Mouse (Mus musculus): ENCODE data around the gene Gcdh. TPM values are rescaled to one million over a fixed set of nuclear protein-coding genes. Genes with fewer than 3 reads are reported as not detected.

The Gcdh gene
- 45.8 and 58.9 TPM in 2 replicates for polyA plus RNA-seq (2012; rRNA removed)
- polyA plus RNA-seq (2014; fragmentation: Nextera tagmentation; extraction: Ambion mirVana) = 29.8 and 34.5 TPM in 2 replicates

DNA sequence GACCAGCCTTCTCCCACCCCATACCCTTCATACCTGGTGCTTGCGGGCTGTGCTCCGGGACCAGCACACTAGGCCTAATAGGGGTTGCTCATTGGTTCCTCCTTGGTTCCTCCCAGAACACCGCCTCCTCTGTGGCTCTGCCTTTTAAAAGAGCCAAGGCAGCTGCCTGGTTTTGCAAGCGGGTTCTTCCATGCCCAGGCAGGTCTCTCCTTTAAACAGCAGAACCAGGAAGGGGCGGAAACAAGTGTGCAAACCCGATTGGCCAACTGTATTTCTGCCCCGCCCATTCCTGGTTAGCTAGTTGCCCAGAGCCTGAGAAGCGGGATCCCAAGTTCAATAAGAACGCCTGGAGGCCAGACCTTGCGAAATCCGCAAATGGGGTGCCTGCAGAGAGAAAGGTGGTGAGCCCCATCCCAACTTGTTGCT is at the start of gene Gcdh:
TSS of gene Gcdh (minus strand) at position 213 of the 426 bp plus-strand sequence.
- 1% methylated on average over 11 of the region's 11 CpGs for WGBS
- H3K4me1 ChIP-seq (ENCODE audit: control insufficient read depth, insufficient read depth, low read length) = peaks cover 9% of the 10 kb centered on the region
- H3K9me3 ChIP-seq (ENCODE audit: control insufficient read depth, low read length) = no peaks in the 10 kb centered on the region
- peak within 1 kb of the TSS; percentile 54 for H3K4me3 ChIP-seq (replicated peaks; ENCODE audit: low read length)
- H3K27ac ChIP-seq (replicated peaks; ENCODE audit: low read depth, low read length) = no peak within 1 kb of the TSS
- peak; percentile 97 for DNase-seq (ENCODE audit: low spot score)
- peak within 1 kb of the TSS; percentile 73 for H3K4me2 ChIP-seq (replicated peaks; ENCODE audit: low read depth, low read length, severe bottlenecking)
- H3K9ac ChIP-seq (ENCODE audit: low read depth, low read length, severe bottlenecking) = peak within 1 kb of the TSS; percentile 66
- H3K36me3 ChIP-seq (ENCODE audit: control insufficient read depth, insufficient read depth, low read length) = peaks cover 12% of the 10 kb centered on the region
- peak; percentile 47; the same call in 1 of the 2 replicates for TF ChIP-seq POLR2A (IDR thresholded peaks at IDR 0.05; ENCODE audit: borderline replicate concordance, extremely low read depth, insufficient read depth, insufficient read length)
- H3K27me3 ChIP-seq (ENCODE audit: control insufficient read depth, insufficient read depth, low read length) = no peaks in the 10 kb centered on the region
- ATAC-seq (ENCODE audit: low FRiP score, low read depth) = peak; percentile 99

DNA sequence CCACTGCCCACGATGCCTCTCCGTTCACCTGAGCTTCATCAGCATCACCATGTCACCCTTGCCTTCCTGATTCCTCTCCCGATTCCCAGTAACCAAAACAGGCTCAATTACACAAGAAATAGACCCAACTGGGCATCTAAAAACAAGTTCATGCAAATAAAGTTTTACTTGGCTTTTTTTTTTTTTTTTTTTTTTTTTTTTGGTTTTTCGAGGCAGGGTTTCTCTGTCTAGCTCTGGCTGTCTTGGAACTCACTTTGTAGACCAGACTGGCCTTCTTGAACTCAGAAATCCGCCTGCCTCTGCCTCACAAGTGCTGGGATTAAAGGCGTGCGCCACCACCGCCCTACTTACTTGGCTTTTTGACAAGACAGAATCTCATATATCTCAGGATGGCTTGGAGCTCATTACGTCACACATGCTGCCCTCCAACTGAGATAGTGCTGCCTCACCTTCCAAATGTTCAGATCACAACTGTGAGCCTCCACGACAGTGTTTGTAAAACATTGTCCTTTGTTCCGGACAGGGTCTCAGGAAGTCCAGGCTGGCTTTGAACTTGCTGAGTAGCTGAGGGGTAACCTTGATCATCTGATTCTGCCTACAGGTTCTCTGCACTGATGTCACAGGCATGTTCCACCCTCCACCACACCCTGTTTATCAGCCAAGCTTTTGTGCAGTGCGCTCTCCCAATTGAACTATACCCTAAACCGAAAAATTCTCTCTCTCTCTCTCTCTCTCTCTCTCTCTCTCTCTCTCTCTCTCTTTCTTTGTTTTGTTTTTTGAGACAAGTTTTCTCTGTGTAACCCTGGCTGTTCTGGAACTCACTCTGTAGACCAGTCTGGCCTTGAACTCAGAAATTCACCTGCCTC is 44.1 kb upstream of the Gcdh start:
- H3K27me3 ChIP-seq (ENCODE audit: control insufficient read depth, insufficient read depth, low read length) = peaks cover 49% of the 10 kb centered on the region
- TF ChIP-seq POLR2A (IDR thresholded peaks at IDR 0.05; ENCODE audit: borderline replicate concordance, extremely low read depth, insufficient read depth, insufficient read length) = no peak
- peak overlapping the region; percentile 68; the same call in 1 of the 2 replicates for H3K4me2 ChIP-seq (replicated peaks; ENCODE audit: low read depth, low read length, severe bottlenecking)

DNA sequence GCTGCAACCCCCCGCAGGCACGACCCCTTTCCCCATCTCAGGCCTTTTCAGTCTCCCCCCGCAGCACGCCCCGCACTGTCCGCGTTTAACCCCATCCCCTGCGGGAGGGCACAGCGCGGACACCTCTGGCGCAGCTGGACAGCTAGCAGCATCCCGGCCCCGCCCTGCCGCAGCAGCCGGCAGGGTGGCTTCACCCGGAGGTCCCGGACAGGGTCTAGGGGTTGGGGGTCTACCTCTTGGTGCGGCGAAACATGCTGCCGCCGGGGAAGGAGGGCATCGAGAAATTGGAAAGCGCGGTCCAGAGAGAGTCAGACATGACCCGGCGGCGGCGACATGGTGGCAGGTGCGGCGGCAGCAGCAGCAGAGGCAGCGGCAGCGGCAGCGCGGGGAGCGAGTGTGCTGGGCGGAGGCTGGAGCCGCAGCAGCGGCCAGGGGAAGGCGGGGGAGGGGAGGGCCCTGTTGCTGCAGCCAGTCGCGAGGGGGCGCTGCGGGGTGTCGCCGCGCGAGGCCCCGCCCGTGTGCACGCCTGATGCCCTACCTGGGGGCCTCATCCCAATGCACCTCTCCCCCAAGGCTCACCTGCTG is 43.3 kb upstream of the Gcdh start, which contains the start of gene Mast1:
TSS of gene Mast1 (minus strand) at position 398 of the 585 bp plus-strand sequence.
- 0 out of 2 replicates have a peak within 1 kb of the TSS, but pooled peaks have one; percentile 16 for H3K9ac ChIP-seq (ENCODE audit: low read depth, low read length, severe bottlenecking)
- H3K27me3 ChIP-seq (ENCODE audit: control insufficient read depth, insufficient read depth, low read length) = peaks cover 54% of the 10 kb centered on the region
- ATAC-seq (ENCODE audit: low FRiP score, low read depth) (peak; percentile 34; the same call in 1 of the 2 replicates), DNase-seq (ENCODE audit: low spot score) (peak; percentile 34)
- H3K4me3 ChIP-seq (replicated peaks; ENCODE audit: low read length) = peak within 1 kb of the TSS; percentile 40
- no peak for TF ChIP-seq POLR2A (IDR thresholded peaks at IDR 0.05; ENCODE audit: borderline replicate concordance, extremely low read depth, insufficient read depth, insufficient read length)
- no peaks in the 10 kb centered on the region for H3K36me3 ChIP-seq (ENCODE audit: control insufficient read depth, insufficient read depth, low read length)
- H3K4me2 ChIP-seq (replicated peaks; ENCODE audit: low read depth, low read length, severe bottlenecking) = peak within 1 kb of the TSS; percentile 68
- no peaks in the 10 kb centered on the region for H3K9me3 ChIP-seq (ENCODE audit: control insufficient read depth, low read length)
- WGBS = 1% methylated on average over 41 of the region's 50 CpGs
- H3K27ac ChIP-seq (replicated peaks; ENCODE audit: low read depth, low read length) = no peak within 1 kb of the TSS
- H3K4me1 ChIP-seq (ENCODE audit: control insufficient read depth, insufficient read depth, low read length) = peaks cover 6% of the 10 kb centered on the region

More for the DNA sequence above, 44.1 kb upstream of the Gcdh start:
- Histone ChIP-seq H3K4me1 (ENCODE audit: control insufficient read depth, insufficient read depth, low read length) (peaks cover 6% of the 10 kb centered on the region), H3K4me3 (replicated peaks; ENCODE audit: low read length) (peak overlapping the region; percentile 40), H3K36me3 (ENCODE audit: control insufficient read depth, insufficient read depth, low read length) (no peaks in the 10 kb centered on the region), H3K9ac (ENCODE audit: low read depth, low read length, severe bottlenecking) (no peak overlapping the region), H3K27ac (replicated peaks; ENCODE audit: low read depth, low read length) (no peak overlapping the region), H3K9me3 (ENCODE audit: control insufficient read depth, low read length) (no peaks in the 10 kb centered on the region)
- no peak for ATAC-seq (ENCODE audit: low FRiP score, low read depth)
- WGBS = 64% methylated on average over 13 of the region's 13 CpGs
- no peak for DNase-seq (ENCODE audit: low spot score)

DNA sequence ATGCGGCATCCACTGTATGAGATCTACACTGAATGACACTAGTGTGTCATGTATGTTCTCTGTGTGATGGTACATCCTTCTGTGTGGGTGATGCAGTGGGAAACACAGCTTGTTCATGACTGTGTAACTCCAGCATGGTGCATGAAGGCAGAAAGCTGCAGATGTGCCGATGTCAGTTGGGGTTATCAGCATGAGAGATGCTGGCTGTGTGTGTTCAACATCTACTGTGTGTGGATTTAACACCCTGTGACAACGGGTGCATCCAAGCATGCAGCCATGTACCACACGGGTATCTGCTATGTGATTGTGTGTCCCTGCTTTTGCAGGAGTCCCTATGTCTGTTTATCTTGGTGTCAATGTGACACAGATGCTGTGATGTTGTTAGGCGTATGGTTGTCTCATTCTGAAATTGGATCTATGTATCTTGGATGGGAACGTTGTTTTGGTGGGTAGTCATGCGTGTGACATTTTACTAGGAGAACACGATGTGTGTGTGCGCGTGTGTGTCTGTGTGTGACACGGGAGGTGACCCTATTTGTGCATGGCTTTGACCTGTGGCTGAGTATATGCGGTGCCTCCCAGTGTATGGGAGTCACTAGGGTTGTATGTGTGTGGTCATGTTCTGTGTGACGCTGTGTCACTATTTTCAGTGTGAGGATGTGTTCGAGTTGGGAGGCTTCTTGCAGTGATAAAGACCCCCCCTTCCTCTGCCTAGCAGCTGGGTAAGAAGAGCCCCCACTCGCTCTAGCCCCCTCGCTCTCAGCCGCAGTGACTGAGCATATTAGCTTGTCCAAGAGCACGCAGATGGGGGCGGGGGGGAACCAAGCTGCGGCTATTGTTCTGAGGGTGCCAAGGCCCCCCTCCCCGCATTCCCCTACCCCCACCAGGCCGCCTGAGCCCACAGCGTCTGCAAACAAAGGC is 42.6 kb upstream of the Gcdh start:
- no peak for ATAC-seq (ENCODE audit: low FRiP score, low read depth)

More for the DNA sequence above, 42.6 kb upstream of the Gcdh start:
- Histone ChIP-seq H3K4me1 (ENCODE audit: control insufficient read depth, insufficient read depth, low read length) (peaks cover 6% of the 10 kb centered on the region), H3K9ac (ENCODE audit: low read depth, low read length, severe bottlenecking) (no peak overlapping the region), H3K4me2 (replicated peaks; ENCODE audit: low read depth, low read length, severe bottlenecking) (peak overlapping the region; percentile 68), H3K27me3 (ENCODE audit: control insufficient read depth, insufficient read depth, low read length) (peaks cover 54% of the 10 kb centered on the region), H3K27ac (replicated peaks; ENCODE audit: low read depth, low read length) (no peak overlapping the region), H3K9me3 (ENCODE audit: control insufficient read depth, low read length) (no peaks in the 10 kb centered on the region), H3K36me3 (ENCODE audit: control insufficient read depth, insufficient read depth, low read length) (no peaks in the 10 kb centered on the region), H3K4me3 (replicated peaks; ENCODE audit: low read length) (peak overlapping the region; percentile 40)
- no peak for DNase-seq (ENCODE audit: low spot score)
- no peak for TF ChIP-seq POLR2A (IDR thresholded peaks at IDR 0.05; ENCODE audit: borderline replicate concordance, extremely low read depth, insufficient read depth, insufficient read length)
- WGBS = 30% methylated on average over 20 of the region's 23 CpGs
